Mouse (Mus musculus) MEL (cell line): ENCODE results near the gene Gm6377.

ENCODE experiments used
- CTCF ChIP-seq, 3 experiments: IDR thresholded peaks in 2 of 3; conservative IDR thresholded peaks in 1 of 3; 2 replicates each; pipeline ENCODE4 v1.5.1; 2011 to 2012; ENCODE audit warnings: low read length in 3 of 3, low read depth in 2 of 3, mild to moderate bottlenecking in 2 of 3, improper control_type of control experiment in 1 of 3, inconsistent platforms in 1 of 3, mixed read lengths in 1 of 3, moderate library complexity in 1 of 3; ENCODE audit not compliant: control insufficient read depth in 1 of 3, insufficient read depth in 1 of 3, poor library complexity in 1 of 3, severe bottlenecking in 1 of 3
- EP300 ChIP-seq, 2 experiments: IDR thresholded peaks; 2 replicates each; pipeline ENCODE4 v1.6.1; 2011; ENCODE audit warnings: improper control_type of control experiment in 2 of 2, low read length in 2 of 2, low read depth in 1 of 2, mild to moderate bottlenecking in 1 of 2
- GATA1 ChIP-seq: IDR thresholded peaks from 2 replicates; pipeline ENCODE4 v1.6.1; 2011; ENCODE audit warnings: low read depth, low read length, improper control_type of control experiment
- JUND ChIP-seq: IDR thresholded peaks from 2 replicates; pipeline ENCODE4 v1.6.1; 2011; ENCODE audit warnings: low read depth, mild to moderate bottlenecking, improper control_type of control experiment, low read length
- MAZ ChIP-seq: IDR thresholded peaks from 2 replicates; pipeline ENCODE4 v1.6.1; 2012; ENCODE audit warnings: low read depth, mild to moderate bottlenecking, inconsistent platforms, low read length, improper control_type of control experiment
- UBTF ChIP-seq: IDR thresholded peaks from 2 replicates; pipeline ENCODE4 v1.6.1; 2012; ENCODE audit warnings: low read depth, mild to moderate bottlenecking, inconsistent platforms, low read length, improper control_type of control experiment, moderate library complexity, borderline replicate concordance; ENCODE audit not compliant: insufficient read depth

GRCm38 (mm10) chrX:109235383-109236036 is 39.0 kb downstream of the Gm6377 start:
- no peak for TF ChIP-seq GATA1
- no peak for TF ChIP-seq MAZ
- TF ChIP-seq EP300 (IDR thresholded peaks at IDR 0.05; ENCODE audit: low read depth in 1 of 2, low read length in 2 of 2) = no peak
- no peak for TF ChIP-seq JUND
- no peak for TF ChIP-seq UBTF
- no peak for TF ChIP-seq CTCF (IDR thresholded peaks at IDR 0.05 in 2 of 3, conservative IDR thresholded peaks at IDR 0.05 in 1 of 3; ENCODE audit: control insufficient read depth in 1 of 3, insufficient read depth in 1 of 3, low read depth in 2 of 3, low read length in 3 of 3, poor library complexity in 1 of 3, severe bottlenecking in 1 of 3)
